Mouse (Mus musculus) embryonic fibroblast, embryonic 13.5 days (primary cell): ENCODE results near the gene Atad3a.

ENCODE experiments used
- CTCF ChIP-seq: IDR thresholded peaks from 2 replicates; pipeline ENCODE4 v1.5.1; 2011; ENCODE audit warnings: mild to moderate bottlenecking, control low read depth, low read length, moderate library complexity, borderline replicate concordance; ENCODE audit not compliant: insufficient read depth
- POLR2A ChIP-seq: IDR thresholded peaks from 2 replicates; pipeline ENCODE4 v1.6.1; 2011; ENCODE audit warnings: low read depth, mild to moderate bottlenecking, control low read depth, low read length, moderate library complexity

DNA sequence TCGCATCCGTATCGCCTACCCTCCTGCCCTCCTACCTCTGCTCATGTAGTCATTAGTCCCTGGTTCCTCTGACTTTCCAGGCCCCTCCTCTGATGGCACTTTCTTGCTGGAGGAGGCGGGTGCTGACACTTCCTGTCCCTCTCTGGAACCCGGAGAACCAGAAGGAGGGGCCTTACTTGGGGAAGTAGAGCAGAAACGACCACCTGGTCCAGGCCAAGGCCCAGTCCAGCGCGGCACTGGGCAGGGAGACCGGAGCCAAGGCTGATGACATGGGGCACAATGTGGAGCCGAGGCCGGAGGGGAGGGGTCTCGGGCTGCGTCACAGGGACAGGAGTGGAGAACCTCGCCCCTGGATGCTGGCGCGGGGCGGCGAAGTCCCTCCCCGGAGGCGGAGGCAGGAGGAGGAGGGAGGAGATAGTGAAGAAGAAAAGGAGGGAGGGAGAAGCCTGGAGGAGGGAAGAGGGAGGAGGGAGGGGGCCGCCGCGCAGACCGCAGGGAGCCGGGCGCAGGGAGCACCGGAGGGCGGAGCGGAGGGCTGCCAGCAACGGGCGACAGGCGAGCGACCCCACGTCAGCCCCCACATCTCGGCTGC is 26.4 kb downstream of the Atad3a start, which contains the start of gene Tmem240:
- no peak for TF ChIP-seq CTCF
- peak; percentile 92 for TF ChIP-seq POLR2A
